Mouse (Mus musculus) kidney, adult 2 months (tissue): ENCODE results near the gene Atg4b.

Experiments
- CTCF ChIP-seq: fragments of 200-500 bp; conservative IDR thresholded peaks from 2 replicates; pipeline ENCODE4 v1.5.1; 2011; ENCODE audit warnings: low read depth, mild to moderate bottlenecking, control low read depth, low read length, moderate library complexity, mixed read lengths; ENCODE audit not compliant: insufficient read depth, insufficient read length
- POLR2A ChIP-seq: fragments of 200-500 bp; IDR thresholded peaks from one replicate; pipeline ENCODE4 v1.6.1; 2011; ENCODE audit warnings: low read depth, low read length, control low read depth

GRCm38 (mm10) chr1:93725665-93726064 is 25.6 kb upstream of the Atg4b start:
- TF ChIP-seq CTCF (no peak), POLR2A (no peak)
